Mouse (Mus musculus) bone marrow, adult 2 months (tissue): Measurements from ENCODE around the gene Rpl36al.

ENCODE experiments used
- CTCF ChIP-seq: fragments of 200-500 bp; IDR thresholded peaks from 2 replicates; pipeline ENCODE4 v1.5.1; 2011; ENCODE audit warnings: low read length, control low read depth; ENCODE audit not compliant: control insufficient read depth, insufficient read depth
- POLR2A ChIP-seq: fragments of 200-500 bp; IDR thresholded peaks from 2 replicates; pipeline ENCODE4 v1.6.1; 2011; ENCODE audit warnings: low read depth, mild to moderate bottlenecking, control low read depth, low read length, borderline replicate concordance; ENCODE audit not compliant: control insufficient read depth

DNA sequence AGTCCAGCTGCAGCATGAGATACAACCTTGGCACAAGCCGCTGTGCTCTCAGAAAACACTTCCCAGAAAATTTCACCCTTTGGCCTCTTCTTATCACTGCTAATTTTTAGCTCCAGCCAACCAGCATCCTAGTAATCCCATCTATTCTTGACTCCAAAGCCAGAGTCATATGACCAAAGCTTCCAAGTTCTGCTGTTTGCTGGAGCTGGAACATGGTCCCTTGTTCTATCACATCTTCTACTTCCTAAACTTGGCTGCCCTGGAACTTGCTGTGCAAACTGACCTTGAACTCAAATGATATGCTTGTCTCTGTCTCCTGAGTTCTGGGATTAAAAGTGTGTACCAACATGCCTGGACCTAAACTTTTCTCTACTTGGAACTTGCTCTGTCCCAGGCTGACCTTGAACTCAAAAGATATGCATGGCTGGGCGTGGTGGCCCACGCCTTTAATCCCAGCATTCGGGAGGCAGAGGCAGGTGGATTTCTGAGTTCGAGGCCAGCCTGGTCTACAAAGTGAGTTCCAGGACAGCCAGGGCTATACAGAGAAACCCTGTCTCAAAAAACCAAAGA, 36.6 kb downstream of the Rpl36al start:
- no peak for TF ChIP-seq CTCF
- no peak for TF ChIP-seq POLR2A
